Mouse (Mus musculus): Measurements from ENCODE around the gene Klrb1c.
"Not testable (repeated sequence)": the region's sequence is repeated elsewhere in the genome, so short reads cannot be mapped to it uniquely, and the experiment has no call there.

The Klrb1c gene

DNA sequence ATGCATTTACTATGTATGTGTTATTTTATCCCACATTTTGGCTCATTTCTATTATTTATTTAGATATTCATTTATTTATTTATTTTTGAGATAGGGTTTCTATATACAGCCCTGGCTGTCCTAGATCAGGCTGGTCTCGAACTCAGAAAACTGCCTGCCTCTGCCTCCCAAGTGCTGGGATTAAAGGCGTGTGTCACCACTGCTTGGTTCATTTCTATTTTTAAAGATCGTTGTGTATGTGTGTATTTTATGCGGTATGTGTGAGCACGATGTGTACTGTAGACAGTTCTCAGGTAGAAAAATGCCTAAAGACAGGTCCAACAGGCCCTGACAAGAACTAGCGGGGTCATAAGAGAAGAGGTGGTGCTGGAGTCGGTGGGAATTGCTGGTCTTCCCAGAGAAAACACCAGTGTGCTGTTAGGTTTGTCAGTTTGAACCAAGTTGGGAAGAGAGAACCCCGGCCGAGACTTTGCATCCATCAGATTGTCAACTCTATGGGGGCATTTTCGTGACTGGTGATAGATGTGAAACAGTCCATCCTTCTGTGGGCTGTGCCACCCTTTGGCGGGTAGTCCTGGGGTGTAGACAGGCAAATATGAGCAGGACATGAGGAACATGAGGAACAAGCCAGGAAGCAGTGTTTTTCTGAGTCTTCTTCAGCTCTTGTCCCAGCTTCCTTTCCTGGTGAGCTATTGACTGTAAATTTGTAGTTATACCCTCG, 8.3 kb upstream of the Klrb1c start:
- DNase-seq = no peak

- peak; percentile 44 for DNase-seq
Measured at GRCm38 (mm10) chr6:128796321-128796955, 7.4 kb upstream of the Klrb1c start.

- DNase-seq = no peak
Measured at GRCm38 (mm10) chr6:128793734-128794133, 4.7 kb upstream of the Klrb1c start.

GRCm38 (mm10) chr6:128790491-128790994, 1.5 kb upstream of the Klrb1c start:
- DNase-seq = not testable (repeated sequence)

GRCm38 (mm10) chr6:128788517-128788916, 498 bp downstream of the Klrb1c start:
- DNase-seq = no peak

DNA sequence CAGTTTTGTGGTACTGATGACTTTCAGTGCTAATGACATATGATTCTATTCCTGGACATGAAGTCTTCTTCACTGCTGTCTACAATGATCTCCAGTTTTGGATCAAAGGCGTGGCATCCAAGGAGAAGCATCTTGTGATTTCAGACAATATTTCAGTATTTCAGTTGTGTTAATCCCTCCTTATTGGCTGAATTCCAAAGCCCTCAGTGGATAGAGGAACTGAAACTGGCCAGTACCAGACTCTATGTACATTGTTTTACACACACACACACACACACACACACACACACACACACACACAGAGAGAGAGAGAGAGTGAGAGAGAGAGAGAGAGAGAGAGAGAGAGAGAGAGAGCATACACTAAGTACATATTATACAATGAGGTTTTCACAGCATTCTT, 2.6 kb downstream of the Klrb1c start:
- not testable (repeated sequence) for DNase-seq

GRCm38 (mm10) chr6:128769481-128770253, 19.3 kb downstream of the Klrb1c start:
- DNase-seq = no peak

GRCm38 (mm10) chr6:128768047-128768446, 21.0 kb downstream of the Klrb1c start:
- DNase-seq = no peak

- DNase-seq = peak; percentile 69
Measured at GRCm38 (mm10) chr6:128766486-128767254, 22.3 kb downstream of the Klrb1c start.

- no peak for DNase-seq
Measured at GRCm38 (mm10) chr6:128765211-128765610, 23.8 kb downstream of the Klrb1c start.

GRCm38 (mm10) chr6:128764598-128764997, 24.4 kb downstream of the Klrb1c start:
- DNase-seq = no peak

DNA sequence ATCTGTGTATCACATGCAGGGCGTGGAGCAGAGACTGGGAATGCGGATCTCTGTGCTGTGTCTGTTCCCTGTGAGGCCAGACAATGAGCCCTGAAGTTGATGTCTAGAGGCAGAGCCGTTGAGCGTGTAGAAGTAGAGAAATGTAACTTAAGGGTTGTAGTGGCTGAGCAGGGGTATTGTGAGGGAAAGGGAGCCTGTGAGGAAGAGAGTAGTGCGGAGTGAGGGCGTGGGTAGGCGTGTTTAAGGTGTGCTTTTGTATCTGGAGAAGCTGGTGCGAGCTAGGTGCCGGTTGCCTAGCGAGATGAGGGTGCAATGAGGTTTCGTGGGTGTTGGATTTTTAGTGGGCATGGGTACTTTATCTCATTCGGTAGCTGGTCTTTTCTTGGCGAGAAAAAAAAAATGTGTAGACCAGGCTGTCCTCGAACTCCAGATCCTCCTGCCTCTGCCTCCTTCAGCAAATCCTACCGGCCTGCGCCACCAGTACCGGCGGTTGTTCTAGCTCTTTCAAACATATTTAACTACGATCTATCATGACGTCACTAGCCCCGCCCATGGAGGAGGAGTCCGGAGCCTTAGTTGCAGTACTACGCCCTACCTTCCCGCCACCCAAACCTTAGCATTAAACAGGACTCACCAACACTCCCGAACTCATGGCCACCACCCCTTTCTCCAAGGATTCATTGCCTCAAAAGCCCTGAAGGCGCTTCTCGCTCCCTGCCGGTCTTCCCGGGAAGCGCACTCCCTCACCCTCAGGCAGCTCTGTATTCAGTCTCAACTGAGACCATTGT, 25.1 kb downstream of the Klrb1c start:
- peak; percentile 93 for DNase-seq

GRCm38 (mm10) chr6:128762892-128763670, 25.9 kb downstream of the Klrb1c start:
- not testable (repeated sequence) for DNase-seq

DNA sequence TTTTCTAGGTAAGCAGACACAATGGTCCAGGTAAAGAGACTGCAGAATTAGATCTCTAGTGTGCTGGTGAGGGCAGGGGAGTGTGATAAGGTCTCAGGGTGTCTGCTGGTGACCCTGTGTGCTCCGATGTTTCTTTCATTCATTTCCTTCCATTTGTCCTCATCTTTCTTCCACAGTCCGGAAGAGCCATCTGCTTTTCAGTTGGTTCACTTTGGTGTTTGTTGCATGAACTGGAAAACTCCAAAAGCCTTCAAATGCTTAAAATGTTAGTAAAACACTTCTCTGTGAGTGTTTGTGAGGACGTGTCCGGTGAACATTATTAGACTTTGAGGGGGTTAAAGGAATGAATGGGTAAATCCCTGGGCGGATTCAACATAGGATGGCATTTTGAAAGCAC, 27.9 kb downstream of the Klrb1c start:
- DNase-seq = no peak

DNA sequence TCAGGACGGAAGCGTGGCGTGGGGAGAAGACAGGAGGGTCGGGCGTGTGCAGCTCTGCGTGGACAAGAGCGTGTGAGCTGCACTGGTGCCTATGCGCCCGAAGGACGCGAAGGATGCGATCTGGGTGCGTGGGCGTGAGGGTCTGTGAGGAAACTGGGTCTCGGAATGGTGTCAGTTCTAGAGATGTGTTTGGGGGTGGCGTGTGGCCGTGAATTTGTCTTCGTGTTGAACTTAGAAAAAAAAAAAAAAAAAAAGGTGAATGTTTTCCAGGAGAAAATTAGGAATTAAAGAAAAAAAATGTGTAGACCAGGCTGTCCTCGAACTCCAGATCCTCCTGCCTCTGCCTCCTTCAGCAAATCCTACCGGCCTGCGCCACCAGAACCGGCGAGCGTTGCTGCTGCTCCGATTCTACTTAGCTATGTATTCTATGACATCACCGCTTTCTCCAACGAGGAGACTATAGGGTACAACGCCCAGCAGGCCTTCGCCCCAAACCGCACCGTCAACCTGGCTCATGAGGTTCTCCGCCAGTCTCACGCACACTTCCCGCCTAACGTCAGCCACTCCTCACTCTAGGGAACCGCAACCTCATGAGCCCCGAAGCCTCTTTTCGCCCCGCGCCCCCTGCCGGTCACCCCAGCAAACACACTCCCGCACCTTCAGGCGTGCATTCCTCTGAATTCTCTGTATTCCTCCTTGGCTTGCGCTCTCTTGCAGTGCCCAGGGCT, 28.4 kb downstream of the Klrb1c start:
- peak; percentile 86 for DNase-seq

DNA sequence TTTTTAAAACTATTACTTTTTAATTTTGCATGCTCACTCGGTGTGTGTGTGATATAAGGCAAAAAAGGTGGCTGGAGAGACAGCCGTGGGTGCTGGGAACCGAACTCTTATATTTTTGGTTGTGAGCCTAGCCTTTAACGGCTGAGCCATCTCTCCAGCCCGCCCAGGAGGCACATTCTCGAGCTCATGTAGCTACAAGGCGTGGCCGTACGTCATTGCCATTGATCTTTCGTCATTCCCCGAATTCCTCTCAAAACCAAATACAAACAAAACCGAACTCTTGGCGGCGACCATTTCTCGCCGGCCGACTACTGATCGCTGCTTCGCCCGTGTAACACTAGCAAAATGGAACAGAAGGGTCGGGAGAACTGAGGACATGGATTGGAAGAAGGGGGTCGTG, 29.0 kb downstream of the Klrb1c start:
- peak; percentile 92 for DNase-seq

DNA sequence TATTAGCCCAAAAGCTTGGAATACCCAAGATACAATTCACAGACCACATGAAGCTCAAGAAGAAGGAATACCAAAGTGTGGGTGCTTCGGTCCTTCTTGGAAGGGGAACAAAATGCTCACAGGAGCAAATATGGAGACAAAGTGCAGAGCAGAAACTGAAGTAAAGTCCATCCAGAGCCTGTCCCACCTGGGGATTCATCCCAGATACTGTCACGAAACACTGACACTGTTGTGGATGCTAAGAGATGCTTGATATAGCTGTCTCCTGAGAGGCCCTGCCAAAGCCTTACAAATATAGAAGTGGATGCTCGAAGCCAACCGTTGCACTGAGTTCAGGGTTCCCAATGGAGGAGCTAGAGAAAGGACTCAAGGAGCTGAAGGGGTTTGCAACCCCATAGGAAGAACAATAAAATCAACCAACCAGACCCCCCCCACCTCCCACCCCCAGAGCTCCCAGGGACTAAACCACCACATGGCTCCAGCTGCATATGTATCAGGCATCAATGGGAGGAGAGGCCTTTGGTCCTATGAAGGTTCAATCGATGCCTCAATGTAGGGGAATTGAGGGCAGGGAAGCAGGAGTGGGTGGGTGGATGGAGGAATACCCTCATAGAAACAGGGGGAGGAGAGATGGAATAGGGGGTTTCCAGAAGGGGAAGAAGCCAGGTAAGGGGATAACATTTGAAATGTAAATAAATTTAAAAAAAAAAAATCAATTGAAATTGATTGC, 29.6 kb downstream of the Klrb1c start:
- DNase-seq = no peak

- not testable (repeated sequence) for DNase-seq
Measured at GRCm38 (mm10) chr6:128755402-128755763, 33.6 kb downstream of the Klrb1c start.

GRCm38 (mm10) chr6:128754748-128755401, 34.1 kb downstream of the Klrb1c start:
- not testable (repeated sequence) for DNase-seq

Measured in thymus, postnatal 25 days (tissue).